Mouse (Mus musculus) left cerebral cortex, postnatal 4 days (tissue): Measurements from ENCODE around the gene Slc36a4. TPM values are rescaled to one million over a fixed set of nuclear protein-coding genes. Genes with fewer than 3 reads are reported as not detected.

Experiments
- DNase-seq: peaks from one replicate; pipeline ENCODE4 v3.0.0-alpha.2; 2022
- intact Hi-C: fragments of 180-260 bp; cut with DNase I; formaldehyde crosslinking; loops from one replicate; pipeline ENCODE4 v1.15.1; 2025
- total RNA-seq, 2 experiments: library from RNA; stranded (reverse); gene quantifications; 2 replicates each; pipeline ENCODE4 v1.2.3; 2021

Slc36a4 gene
- 10 to 100 TPM; 43.3 to 48.7 TPM for total RNA-seq

DNA sequence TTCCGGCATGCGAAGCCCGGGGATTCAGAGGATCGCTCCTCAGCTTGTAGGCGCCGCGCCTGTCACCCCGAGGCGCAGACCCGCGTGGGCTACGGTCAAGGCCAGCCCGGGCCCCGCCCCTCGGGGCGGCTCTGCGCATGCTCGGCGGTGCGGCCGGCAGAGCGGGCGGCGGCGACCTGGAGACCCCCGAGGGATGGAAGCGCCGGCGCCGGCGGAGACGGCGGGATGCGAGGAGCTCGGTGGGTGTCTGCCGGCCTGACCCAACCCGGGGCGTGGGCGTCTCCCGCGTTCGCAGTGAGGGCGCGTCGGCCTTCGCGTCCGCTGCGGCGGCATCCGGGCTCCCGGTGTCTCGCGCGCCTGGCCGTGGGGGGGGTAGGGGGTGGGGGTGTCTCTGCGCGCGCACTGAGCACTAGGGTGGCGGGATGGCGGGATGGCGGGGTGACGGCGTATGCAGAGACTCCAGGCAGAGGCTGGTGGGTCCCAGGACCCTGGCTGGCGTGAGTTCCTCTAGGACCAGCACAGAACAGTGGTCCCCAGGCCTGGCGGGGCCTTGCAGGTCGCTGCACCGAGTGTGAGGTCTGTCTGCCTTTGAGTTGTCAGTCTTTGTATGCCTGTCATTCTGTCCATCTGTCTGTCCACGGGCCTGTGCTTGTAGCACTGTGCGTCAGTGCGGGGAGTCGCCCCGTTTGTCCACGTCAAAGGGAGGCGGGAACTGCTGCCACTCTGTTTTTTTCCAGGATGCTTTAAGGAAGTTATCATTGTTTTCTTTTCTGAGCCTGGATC lies at the start of gene Slc36a4:
Gene Slc36a4 (plus strand): TSS at position 140 of the 783 bp plus-strand sequence.
- intact Hi-C loops = no loop called here
- DNase-seq = peak; percentile 81

DNA sequence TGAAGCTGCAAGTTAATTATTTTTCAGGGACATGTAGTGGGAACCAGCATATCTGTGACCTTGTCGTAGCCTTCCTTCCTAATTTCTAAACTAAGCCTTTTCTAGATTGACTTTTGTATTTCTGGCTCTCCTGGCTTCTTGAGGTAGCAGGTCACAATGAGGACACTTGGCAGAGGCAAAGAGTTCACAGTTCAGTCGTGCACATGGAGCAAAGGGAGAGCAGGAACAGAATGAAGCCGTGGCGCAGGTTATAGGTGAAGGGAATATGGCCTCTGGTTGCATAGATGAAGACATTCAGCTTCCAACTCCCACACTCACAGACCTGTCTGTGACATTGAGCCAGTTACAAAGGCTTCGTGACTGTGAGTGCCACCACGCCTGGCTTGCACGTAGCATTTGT lies 44.9 kb upstream of the Slc36a4 start:
- intact Hi-C loops = no loop called here
- DNase-seq = no peak

DNA sequence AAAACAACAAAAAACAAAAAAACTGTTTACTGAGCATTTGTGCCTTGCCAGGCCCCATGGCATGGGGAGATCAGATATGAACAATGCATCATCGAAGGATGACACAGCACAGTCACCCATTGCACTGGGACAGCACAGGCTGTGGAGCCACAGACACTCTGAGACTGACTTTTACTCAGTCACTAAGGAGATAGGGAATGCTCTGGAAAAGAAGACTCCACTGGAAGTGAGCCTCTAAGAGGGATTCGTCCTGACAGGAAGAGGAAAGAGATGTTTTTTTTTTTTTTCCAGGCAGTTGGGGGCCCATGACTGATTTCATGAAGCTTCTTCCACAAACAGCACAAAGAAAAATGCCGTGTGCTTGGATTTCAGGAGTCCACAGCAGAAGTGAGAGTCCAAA lies 40.1 kb upstream of the Slc36a4 start:
- DNase-seq = no peak
- intact Hi-C loops = no loop called here

DNA sequence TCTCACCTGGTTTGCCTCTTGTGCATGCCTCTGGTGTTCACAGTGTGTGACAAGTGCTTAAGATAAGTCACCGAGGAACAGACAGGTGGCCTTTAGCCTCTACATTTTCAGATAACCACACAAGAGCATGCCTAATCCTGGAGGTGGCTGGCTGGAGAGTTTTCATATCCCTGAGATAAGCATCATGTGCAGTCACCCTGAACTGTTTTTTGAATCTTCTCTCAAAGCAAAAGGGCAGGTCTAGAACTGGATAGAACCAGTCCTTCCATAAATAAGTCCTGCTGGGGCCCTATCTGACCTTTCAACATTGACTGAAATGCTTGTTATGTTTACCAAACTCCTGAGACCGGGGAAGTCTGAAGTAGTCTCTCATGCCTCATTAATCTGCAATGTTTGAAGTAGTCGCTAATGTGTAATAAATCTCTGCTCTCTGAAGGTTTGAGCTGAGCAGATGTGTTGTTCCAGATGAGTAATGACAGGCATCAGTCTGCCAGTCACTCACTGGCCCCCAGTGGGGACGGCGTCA lies 39.5 kb upstream of the Slc36a4 start:
- DNase-seq = no peak
- intact Hi-C loops = no loop called here

DNA sequence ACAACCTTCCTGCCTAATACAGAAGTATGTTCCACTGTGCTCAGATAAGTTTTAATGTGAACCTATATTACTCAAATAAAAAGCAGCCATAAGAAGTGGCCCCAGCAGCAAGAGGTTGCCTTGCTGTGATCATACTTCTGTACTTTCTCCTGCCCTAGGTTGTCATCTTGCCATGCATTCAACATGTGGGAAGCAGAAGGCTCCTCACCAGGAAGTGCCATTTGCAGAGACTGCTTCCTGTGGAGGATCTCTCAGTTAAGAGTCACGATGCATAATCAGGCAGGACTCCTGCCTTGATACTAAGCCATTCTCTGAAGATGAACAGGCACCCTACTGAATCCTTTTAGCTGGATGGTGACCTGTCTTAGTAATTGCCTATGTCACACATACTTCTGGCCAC lies 37.3 kb upstream of the Slc36a4 start:
- no peak for DNase-seq

DNA sequence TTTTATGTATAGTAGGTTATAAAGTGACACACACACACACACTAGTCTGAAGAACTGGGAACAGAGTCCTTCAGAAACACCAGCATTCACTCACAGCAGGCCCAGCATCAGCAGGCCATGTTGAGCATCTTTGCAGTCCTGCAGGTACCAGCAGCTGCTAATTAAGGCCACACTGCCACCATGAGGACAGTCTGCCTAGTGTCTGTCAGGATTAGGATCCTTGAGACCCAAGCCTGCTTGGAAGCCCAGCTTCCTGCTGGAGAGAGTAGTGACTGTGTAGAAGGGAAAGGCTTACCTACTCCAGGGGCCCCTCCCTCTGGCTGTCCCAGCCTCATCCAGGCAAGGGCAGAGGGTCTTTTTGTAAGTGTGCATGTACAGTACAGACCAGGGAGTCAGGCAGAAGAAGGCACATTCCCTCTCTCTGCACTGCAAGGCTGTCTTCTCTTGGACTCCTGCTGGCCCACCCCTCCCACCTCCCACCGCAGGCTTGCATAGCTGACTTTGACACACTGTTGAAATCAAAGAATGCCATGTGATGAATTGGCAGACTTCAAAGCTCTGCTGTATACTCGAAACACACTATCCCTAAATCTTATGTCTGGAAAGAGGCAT lies 27.6 kb upstream of the Slc36a4 start:
- intact Hi-C loops = loop anchor here (2.0 kb wide), 2 partner anchors 189 to 315 kb away; partner anchors contain the start of gene Smco4
- peak; percentile 80 for DNase-seq

More for the DNA sequence above, 37.3 kb upstream of the Slc36a4 start:
- intact Hi-C loops = no loop called here

DNA sequence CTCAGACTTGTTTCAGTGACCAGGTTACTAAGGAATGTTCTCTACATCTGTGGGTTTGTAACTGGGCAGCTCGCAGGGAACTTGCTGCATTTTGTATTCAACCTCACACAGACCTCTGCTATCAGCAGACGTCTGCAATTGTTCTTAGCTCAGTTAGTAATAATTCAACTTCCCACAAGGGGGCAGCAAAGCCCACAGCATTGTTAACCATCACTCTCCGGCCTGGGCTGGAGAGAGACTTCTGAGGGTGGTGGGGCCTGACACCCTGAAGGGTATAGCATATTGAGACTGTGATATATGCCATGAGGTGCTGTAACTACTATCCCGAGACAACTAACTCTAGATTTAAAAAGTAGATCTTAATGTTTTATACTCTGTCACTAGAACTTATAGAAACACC lies 24.3 kb upstream of the Slc36a4 start:
- intact Hi-C loops = loop anchor here (1.0 kb wide), 1 partner anchor 195 kb away; no protein-coding TSS in a partner anchor
- peak; percentile 73 for DNase-seq

DNA sequence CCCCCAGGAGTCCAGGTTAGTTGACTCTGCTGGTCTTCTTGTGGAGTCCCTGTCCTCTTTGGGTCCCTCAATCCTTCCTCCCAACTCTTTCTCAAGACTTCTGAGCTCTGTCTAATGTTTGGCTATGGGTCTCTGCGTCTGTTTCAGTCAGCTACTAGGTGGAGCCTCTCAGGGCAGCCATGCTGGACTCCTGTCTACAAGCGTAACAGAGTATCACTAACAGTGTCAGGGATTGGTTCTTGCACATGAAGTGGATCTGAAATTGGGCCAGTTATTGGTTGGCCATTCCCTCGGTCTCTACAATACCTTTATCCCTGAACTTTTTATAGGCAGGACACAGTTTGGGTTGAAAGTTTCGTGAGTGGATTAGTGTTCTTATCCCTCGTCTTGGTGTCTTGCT lies 22.2 kb upstream of the Slc36a4 start:
- intact Hi-C loops = no loop called here
- DNase-seq = no peak

DNA sequence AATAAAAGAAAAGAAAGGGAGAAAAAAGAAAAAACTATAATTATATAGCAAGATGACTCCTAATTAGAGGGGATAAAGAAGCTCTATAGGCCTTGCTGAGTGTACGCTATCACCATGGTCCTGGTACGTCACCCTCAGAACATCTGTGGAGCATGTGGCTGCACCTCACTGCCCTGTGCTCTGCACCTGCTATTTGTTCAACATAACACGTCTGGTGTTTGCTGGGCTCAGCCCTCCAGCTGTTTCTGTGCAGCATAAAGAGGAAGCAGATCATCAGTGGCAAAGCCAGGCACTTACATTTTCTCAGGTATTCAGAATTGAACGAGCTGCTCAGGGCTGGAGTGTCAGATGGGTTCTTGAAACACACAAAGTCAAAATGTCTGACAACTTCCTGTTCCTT lies 15.7 kb upstream of the Slc36a4 start:
- intact Hi-C loops = no loop called here
- no peak for DNase-seq

DNA sequence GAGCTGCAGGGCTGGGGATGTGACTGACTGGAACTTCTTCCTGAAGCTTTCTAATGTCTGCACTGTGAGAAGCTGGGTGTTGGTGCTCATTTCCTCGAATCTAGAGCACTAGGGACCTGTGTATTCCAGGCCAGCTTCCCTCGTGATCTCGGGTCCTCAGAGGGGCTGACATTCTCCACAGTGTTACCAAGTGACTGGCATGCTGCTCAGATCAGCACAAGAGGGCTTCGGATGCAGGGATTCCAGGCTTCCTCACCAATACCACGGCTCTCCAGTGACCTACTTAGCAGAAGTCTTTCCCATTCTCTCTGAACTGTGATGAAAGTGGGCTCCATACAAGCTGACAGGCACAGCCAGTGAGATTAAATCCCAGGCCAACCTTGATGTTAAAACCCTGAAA lies 14.5 kb upstream of the Slc36a4 start:
- intact Hi-C loops = no loop called here
- DNase-seq = no peak

DNA sequence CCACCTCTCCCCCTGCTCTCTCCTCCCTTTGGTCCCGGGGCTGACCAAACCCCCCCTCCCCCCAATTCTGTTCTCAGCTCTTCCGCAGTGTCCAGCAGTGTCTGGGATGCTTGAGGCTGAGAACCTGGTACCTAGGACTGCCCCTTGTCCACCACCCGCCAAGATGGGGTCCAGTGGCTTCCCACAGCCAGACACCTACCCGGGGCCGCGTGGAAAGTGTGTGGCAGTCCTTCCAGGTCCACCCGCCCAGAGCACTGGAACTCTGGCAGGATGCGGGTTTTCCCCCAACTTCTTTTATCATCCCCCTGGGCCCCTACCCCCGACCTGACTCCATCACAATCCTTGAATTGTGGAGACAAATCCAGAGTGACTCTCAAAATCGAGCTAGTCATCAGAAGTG lies 3.8 kb upstream of the Slc36a4 start:
- intact Hi-C loops = no loop called here
- no peak for DNase-seq

DNA sequence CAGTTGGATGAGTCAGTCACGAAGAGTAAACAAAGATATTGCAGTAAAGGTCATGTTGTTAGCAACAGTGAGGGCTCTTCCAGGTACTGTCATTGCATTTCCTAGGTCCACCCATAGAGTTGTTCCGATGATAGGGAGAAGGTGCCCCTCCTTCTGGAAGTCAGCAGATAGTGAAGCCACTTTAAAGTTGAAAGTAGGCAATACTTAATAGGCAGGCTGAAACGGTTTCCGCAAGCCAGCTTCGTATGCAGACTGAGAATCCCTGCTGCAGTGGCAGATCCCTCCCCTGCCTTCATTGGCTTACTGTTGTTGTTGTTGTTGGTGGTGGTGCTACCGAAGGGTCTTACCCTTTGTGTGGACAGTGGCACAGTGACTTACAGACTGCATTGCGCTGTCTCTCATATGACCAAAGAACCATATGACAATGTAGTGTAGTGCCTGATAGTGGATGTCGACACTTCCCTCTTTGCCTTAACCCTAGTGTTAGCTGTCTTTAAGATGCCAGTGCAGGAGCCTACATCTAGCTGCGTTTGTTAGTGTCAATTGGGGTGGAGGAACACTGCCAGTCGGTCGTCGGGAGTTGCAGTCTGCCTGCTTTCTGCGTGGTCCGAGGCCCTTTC lies 449 bp upstream of the Slc36a4 start:
- intact Hi-C loops = no loop called here
- DNase-seq = no peak

DNA sequence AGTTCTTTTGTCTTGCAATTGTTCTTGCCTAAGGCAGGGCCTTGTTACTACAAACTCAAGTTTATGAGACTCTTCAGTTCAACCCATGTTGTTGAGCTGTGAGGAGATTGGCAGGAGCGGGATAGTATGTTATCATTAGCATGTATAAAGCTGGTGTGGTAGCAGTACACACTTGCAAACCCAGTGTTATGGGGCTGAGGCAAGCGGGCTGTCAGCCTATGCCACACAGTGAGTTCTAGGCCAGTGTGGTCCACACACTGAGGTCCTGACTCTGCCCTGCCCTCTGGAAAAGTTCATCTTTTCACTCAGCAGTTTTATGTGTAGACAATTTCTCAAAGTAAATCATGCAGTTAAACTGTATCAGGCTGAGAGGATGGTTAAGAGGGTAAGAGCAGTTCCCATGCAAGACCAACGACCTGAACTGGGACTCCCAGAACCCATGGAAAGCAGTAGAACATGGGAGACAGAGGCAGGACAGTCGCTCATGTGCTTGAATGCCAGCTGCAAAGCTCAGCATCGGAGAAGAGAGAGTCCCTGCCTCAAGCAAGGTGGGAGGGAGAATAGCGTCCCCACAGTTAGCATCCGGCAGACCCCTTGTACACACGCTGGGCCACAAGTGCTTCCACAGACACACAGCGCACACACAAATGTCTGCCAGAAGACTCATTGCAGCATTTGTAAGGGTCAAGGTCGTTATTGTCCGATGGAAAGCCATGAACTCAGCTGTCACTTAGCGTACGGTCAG lies 1.5 kb downstream of the Slc36a4 start:
- intact Hi-C loops = no loop called here
- no peak for DNase-seq

DNA sequence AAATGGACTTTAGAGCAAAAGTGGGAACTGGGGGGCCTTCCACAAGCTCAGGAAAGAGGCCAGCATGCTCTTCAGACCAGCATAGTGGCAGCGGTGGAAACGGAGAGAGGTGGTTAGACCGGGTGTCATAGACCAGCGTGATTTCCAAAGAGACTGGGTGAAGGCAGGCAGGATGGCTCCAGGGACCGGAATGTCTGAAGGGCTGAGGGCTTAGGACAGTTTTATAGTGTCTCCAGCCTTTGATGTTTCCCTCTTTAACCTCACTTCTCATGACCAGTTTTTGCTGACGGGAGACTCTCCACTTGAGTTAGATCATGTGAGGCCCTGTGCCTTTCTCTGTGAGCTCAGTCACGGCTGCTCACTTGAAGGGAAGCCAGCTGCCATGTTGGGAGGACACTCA lies 2.1 kb downstream of the Slc36a4 start:
- intact Hi-C loops = no loop called here
- DNase-seq = no peak

DNA sequence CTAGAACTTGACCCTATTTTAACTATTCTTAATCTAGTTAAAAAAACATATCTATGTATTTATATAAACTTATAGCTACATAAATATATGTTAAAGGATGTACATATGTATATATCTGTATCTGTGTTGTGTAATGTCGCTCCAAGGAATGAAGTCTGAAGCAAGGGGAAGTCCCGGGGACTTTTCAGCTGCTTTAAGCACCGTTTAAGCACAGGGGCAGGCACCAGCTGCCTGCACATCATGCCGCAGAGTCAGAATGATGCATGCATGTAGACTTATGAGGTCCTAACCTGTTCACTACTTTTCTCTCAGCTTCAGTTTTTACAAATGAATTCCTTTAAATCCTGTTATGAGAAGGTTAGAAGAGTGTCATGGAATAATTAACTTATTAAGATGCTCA lies 5.3 kb downstream of the Slc36a4 start:
- intact Hi-C loops = no loop called here

DNA sequence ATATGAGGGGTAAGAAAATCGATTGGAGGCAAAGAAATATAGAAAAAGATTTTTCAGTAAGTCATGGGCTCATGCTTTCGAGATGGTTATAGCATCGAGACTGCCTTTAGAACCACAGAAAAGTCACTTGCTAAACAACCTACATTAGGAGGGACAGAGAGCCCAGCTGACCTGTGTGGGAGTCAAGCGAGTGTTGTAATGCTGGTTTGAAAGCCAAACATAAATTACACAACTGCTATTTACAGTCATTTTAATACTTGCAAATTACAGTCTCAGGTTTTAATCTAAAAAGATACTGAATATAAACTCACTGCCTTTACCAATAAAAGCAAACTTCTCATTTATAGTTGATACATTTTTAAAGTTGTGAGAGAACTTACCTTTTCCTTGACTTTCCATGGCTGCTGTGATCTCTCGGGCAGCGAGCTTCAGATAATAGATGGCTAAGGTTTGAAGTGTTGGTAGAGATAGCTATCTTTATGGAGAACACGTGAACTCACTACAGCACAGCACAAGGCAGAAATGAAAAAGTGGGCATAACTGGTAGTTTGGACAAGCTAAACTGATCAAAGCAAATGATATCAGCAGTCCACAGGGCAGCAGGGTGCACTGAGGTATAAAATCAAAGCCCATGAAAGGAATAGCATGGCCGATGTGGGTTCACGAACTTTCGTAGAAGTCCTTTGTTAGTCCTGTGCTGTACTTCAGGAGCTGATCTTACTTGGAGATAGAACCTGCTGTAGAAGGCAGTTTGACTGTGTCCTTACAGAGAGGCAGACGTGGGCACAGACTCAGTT lies 5.9 kb downstream of the Slc36a4 start:
- no peak for DNase-seq
- intact Hi-C loops = no loop called here

More for the DNA sequence above, 5.3 kb downstream of the Slc36a4 start:
- DNase-seq = no peak

DNA sequence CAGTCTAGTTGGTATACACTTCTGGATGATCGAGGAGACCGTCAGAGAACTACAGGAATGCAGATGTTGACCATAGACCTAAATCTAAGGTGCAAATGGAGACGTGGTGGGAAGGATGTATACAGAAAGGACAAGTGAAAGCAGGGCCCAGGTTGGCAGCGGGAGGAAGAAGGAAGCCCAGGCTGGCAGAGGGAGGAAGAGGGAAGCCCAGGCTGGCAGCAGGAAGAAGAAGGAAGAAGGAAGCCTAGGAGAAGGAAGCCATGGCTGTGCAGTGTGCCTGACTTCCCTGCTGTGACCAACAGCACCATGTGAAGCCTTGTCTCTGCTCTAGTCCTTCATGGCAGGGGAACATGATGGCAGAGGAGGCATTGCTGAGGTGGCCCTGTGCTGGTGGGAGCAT lies 7.8 kb downstream of the Slc36a4 start:
- DNase-seq = no peak
- intact Hi-C loops = no loop called here

DNA sequence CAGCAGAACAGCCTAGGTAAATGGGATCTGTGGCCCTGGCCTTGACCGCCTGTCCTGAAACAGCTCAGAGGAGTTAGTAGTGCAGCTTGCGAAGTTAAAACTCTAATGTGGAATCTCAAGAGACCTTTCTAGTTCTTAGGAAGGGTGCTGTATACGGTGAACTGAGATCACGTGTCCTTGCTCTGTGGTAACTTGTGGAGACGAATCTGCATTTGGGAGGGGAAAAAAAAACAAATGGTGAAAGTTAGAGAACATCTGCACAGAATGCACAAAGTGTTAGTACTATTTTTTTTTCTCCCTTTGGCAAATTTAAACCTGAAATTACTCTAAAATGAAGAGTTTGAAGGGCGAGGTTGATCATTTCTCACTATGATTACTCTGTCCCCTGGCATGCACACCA lies 8.8 kb downstream of the Slc36a4 start:
- no peak for DNase-seq
- intact Hi-C loops = no loop called here

DNA sequence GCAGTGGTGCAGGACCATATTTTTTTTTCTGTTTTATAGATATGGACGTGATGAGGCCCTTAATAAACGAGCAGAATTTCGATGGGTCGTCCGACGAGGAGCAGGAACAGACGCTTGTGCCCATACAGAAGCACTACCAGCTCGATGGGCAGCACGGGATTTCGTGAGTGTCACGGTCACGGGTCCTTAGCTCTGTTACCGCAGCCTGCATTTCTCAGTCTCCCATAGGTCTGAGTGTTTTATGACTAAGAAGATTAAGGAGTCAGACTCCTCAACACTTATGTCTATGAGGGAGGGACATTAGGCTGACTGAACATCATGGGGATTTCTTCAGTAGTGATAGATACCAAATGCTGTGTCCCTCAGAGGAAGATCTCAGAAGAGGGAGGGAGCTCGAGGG lies 10.1 kb downstream of the Slc36a4 start:
- intact Hi-C loops = no loop called here
- DNase-seq = no peak

DNA sequence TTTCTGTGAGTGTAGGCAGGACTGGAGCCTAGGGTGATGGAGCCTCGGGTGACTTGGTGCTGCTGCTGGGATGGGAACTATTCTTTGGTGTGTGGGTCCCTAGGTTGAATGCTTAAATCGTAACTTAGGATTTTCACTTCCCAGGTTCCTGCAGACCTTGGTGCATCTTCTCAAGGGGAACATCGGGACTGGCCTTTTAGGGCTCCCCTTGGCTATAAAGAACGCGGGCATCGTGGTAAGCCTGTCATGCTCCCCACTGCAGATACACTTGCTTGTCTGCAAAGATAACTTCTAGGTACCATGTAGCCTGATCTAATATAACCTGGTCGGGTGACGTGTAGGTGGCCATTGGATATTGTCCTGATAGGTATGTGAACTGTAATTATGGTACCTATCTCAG lies 11.0 kb downstream of the Slc36a4 start:
- DNase-seq = no peak
- intact Hi-C loops = no loop called here
